Mouse (Mus musculus) heart, adult 11 months (tissue): ENCODE data around the gene Amz1.
A peak's percentile ranks its signal among the peaks of the same experiment; 100 is the strongest.

Experiments
- DNase-seq: peaks from one replicate; pipeline ENCODE4 v3.0.0; 2022

Amz1 gene

GRCm38 (mm10) chr5:140767704-140768141 is 43.8 kb downstream of the Amz1 start:
- DNase-seq: peak; percentile 99

DNA sequence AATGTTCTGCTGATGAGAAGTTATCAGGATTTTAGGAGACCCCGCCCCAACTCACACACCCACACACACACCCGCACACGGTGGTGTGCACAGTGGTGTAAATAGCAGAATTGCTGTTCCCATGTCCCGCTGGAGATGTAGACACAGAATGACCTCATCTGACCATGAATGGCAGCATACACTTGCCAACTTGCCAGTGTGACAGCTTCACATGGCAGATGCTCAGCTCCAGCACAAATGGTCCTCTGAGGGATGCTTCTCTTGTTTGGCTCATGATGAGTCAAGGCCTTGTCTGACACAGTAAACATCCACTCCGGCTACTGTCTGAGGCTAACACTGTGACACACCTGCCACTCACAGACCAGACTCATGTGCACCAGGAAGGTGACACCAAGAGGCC is 44.4 kb downstream of the Amz1 start:
- DNase-seq: peak; percentile 95

DNA sequence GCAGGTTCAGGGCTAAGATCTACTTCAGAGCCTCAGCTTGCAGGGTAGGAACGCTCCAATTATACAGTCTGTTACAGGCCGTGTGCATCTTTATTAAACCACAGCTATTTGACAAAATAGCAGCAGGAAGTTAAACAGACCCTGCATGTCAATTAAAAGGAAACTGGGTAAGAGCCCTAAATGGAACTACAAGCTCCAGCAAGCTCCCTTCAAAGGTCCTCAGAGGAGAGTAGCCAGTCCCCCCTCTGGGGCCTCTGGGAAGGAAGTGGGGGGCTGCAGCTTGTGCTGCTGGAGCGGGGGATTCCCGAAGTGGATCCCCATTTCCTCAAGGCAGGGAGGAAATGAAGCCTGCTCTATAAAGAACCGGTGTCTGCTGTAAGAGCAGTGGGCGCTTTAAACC is 47.7 kb downstream of the Amz1 start:
- DNase-seq: peak; percentile 95

GRCm38 (mm10) chr5:140772158-140772557 is 48.2 kb downstream of the Amz1 start:
- no peak for DNase-seq

DNA sequence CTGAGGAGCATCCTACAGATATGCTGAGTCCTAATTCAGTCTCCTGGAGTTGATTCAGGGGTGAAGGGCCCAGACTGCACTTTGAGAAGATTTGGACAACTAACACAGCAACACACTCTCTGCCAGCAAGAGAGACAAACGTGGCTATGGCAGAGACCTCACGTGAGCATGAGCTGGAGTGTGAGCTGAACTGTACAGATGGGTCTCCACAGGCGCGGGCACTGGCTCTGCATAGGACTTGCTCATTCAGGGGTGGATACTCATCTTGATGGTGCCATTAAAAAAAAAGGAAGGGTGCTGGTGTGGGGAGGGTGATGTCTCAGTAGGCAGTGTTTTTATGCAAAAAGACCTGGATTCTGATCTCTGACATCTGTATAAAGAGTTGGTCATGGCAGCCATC is 51.2 kb downstream of the Amz1 start:
- DNase-seq: no peak

DNA sequence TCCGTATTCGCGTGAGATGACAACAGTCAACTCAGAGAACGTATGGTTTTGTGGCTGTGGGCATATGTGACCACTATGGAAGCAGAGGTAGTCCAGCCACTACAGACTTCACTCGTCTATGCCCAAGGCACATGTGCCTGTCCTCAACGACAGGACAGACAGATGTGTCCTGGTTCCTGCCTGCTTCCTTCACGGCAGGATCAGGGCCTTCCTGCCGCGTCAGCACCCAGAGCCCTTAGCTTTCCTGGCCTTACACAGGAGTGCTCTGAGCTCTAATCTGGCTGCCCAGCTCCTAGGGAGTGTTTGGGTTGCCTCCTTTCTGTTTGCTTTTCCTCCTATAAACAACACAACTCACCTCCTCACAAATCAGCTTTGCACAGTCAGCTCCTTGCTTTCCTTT is 53.0 kb downstream of the Amz1 start:
- peak; percentile 91 for DNase-seq

GRCm38 (mm10) chr5:140781122-140781521 is 57.2 kb downstream of the Amz1 start:
- DNase-seq: no peak

DNA sequence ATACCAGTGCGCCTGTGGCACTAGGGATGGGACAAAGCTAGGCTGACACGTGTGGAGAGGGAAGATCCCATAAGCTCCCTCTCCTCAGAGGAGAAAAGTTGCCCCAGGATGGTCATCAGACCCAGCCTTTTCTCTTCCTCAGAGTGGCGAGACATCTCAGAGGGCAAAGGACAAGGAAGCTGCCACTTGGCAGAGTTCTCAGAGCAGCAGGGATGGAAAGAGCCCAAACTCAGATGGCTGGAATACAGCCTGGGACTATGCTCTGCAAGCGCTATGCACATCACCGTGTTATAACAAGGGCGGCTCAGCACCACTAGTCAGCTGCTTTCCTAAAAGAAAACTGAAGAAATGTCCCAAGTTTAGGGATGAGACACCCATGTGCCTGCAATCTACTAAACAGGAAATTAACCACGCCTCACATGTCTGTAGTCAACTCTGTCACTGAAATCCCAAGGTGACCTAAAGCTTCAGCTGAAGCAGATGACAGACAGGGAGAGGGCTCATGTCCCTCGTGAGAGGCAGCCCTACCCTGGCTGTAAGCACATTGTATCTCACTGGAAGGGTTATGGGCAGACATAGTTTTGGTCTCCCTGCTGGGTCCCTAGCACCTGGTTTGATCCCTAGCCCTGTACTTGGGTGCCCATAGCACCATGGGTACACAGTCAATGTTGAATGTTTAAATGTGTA is 58.1 kb downstream of the Amz1 start:
- DNase-seq: peak; percentile 90

- DNase-seq: no peak
These were observed 59.6 kb downstream of the Amz1 start for GRCm38 (mm10) chr5:140783577-140783976.

DNA sequence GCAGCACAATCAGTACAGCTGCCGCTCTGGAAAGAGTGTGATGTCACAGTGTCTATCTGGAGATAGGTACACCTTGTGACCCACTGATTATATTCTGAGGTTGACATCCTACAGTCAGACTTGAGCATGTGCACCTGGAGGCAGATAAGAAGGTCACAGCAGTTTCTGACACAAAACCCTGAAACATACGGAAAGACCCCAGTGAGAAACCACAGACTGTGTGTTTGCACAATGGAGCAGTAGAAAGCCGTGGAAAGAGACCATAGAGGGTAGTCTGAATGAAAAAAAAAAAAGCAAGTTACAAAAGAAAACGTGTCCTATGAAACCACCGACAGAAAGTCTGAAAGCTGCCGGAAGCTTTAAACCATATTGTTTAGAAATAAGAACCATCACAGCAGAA is 60.4 kb downstream of the Amz1 start:
- DNase-seq: no peak

GRCm38 (mm10) chr5:140785240-140785872 is 61.4 kb downstream of the Amz1 start:
- DNase-seq: peak; percentile 95

DNA sequence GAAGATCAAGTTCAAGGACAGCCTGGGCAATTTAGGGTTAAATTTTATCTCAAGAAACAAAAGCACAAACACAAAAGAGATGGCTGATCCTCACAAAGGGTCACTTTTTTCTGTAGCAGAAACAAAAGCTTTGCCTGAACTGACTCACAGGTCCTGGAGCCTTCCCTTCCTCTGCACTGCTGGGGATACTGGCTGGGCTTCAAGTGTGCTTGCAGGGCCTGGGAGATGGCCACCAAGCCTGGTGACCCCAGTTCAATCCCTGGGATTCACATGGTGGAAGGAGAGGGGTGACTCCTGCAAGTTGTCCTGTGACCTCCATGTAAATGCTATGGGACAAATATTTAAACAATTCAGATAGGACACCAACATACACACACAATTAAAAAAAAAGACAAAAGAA is 65.6 kb downstream of the Amz1 start:
- DNase-seq: peak; percentile 90

DNA sequence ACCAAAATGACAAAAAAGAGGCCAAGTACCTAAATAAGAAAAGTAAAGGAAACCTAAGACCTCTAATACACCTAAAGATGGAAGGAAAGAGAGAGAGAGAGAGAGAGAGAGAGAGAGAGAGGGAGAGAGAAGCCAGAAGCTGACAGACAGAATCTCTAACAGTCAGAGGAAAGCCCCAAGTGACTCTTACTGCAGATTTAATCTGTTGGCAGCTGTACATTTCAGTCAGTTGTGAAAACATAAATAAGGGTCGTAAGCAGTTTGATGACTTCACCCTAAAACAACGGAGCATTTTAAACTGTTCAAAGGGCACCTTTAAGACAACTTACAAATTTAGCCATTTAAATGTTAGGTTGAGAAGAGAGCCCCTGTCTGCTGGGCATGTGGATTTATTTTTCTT is 66.5 kb downstream of the Amz1 start:
- no peak for DNase-seq

DNA sequence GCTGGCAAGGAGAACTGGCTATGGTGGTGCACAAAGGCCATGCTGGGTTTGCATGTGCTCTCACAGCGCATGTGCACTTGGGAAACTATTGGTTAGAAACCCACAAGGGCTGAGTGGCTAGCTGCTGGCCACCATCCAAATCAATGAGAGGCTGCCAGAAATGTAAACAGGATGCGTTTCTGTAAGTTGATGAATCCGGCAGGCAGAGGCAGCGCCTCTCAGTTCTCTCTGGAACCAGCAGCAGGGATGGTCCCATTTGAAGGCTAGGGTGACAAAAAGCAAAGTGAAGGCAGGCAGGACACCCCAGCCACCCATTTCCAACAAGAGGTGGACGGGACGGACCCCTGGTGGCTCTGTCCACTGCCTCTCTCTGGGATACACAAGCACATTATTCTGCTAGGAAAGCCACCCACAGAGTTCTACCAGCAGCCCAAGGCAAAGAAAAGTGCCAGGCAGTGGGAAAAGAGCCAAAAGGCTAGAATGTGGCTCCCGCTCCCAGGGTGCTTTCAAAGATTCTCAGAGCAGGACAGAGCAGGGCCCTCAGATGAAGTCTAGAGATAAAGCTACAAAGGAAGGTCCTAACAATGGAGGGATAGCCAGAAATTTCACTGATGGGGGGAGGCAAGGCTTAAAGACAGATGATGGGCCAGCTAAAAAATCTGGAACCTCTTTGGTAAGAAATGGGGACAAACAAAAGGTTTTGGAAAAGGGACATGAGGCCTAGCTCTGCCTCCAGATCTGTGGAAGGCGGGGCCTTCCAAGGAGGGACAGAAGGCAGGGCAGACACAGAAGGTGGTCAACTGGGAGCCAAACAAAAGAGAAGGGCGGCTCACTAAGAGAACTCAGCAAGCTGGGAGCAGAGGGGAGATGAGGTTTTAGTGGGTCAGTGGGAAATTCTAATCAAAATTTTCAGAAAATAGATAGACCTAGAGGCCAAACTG is 67.3 kb downstream of the Amz1 start:
- peak; percentile 96 for DNase-seq

- DNase-seq: no peak
These were observed 68.3 kb downstream of the Amz1 start for GRCm38 (mm10) chr5:140792233-140792632.

DNA sequence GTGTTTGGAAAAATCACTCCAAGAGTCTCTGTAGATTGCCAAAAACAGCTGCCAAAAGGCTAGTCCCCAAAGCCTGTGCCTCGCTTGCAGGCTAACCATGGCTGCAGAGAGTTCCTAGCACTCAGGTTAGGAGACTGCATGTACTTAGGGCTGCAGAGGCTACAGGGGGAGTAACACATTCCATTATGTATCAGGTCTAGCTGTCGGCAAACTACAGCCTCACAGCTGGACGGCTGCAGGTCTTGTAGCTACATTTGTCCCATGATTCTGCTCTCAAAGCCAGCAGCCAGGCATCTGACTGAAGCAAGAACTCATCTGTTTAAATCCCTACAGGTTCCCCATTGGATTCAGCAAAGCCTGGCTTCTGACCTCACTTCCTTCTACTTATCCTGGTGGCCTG is 70.8 kb downstream of the Amz1 start:
- peak; percentile 98 for DNase-seq

- peak; percentile 98 for DNase-seq
These were observed 71.2 kb downstream of the Amz1 start for GRCm38 (mm10) chr5:140795176-140795575.

GRCm38 (mm10) chr5:140796051-140796450 is 72.1 kb downstream of the Amz1 start:
- DNase-seq: no peak

DNA sequence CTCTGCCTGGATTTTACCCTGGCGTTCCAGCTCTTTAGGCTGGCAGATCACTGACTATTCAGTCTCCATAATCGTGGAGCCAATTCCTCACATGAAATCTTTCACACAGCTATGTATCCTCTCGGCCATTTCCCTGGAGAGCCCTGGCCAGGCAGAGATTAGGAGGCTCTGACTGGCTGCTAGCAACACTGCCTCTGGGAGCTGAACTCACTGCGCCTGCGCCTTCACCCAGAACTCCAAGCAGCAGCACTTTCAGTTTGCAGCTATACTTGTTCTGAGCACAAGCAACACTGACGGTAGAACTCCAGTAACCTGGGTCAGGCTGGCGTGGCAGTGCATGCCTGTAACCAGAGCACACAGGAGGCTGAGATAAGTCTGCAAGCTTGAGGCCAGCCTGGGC is 74.2 kb downstream of the Amz1 start:
- peak; percentile 98 for DNase-seq

DNA sequence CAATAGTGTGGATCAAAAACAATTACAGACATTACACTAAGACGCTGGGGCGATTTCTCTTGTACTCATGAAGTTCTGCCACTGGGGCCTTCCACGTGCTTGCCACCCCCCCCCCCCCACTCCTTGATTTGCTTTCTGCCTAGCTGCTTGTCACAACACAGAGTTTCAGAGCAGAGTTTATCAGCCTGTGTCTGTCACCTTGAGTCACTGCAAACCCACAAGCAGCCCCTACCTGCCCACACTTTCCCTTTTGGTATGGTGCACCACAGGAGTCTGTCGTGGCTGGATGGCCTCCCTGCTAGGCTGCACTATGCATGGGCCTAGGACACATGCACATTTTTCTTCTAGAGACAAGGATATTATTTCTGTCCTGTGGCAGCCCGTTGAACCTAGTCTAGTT is 74.8 kb downstream of the Amz1 start:
- DNase-seq: no peak

- no peak for DNase-seq
These were observed 75.3 kb downstream of the Amz1 start for GRCm38 (mm10) chr5:140799190-140799589.

DNA sequence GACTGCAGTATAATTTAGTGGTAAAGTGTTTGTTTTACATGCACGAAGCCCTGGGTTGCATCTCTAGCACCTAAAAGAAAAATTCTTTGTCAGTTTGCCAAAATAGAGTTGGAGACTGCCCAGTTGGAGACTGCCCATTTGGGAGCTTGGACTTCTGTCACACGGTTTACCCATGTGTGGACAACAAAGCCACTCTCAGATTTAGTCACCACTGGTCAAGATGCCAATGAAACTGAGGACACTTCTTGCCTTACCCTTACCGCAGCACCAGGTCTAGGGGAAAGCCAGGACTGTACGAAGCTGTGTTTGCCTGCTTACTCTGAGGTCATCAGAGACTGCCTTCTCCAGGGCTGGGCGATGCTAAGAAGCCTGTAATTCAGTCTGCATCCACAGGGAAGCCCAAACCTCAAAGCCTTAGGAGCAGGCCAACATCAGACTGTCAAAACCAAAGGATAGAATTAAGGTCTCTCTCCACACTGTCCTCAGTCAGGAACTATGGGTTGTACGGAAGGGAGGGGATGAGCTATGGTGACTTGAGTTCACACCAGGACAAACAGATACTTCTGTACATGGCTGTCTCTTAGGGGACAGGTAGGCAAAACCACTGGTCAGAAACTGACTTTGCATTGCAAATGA is 76.5 kb downstream of the Amz1 start:
- peak; percentile 95 for DNase-seq

- DNase-seq: no peak
These were observed 77.9 kb downstream of the Amz1 start for GRCm38 (mm10) chr5:140801782-140802181.
